Mouse (Mus musculus) kidney, postnatal 36 days (tissue): ENCODE data around the gene Amer2.
A peak's percentile ranks its signal among the peaks of the same experiment; 100 is the strongest.

ENCODE experiments used
- DNase-seq, 2 experiments: peaks; one replicate each; pipeline ENCODE4 v3.0.0; 2021 to 2022; ENCODE audit warnings: mixed read lengths in 2 of 2

The Amer2 gene

GRCm38 (mm10) chr14:60388332-60388731, 15.3 kb downstream of the Amer2 start:
- no peak for DNase-seq

GRCm38 (mm10) chr14:60392202-60392601, 19.1 kb downstream of the Amer2 start:
- DNase-seq = no peak

DNA sequence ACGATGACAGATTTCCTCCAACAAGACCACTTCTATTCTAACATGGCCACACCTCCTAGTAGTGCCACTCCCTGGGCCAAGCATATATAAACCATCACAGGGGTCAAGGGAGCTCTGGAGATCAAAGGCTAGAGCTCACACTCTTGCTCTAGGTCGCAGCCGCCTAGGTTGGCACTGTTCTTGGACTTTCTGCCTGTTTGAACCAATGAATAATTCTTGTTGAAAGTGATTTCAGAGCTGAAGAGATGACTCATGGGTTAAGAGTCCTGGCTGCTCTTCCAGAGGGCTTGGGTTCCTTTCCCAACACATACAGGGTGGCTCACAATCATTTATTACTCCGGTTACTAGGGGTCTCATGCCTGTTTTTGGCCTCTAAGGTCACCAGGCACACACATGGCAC, 24.3 kb downstream of the Amer2 start:
- DNase-seq = no peak

DNA sequence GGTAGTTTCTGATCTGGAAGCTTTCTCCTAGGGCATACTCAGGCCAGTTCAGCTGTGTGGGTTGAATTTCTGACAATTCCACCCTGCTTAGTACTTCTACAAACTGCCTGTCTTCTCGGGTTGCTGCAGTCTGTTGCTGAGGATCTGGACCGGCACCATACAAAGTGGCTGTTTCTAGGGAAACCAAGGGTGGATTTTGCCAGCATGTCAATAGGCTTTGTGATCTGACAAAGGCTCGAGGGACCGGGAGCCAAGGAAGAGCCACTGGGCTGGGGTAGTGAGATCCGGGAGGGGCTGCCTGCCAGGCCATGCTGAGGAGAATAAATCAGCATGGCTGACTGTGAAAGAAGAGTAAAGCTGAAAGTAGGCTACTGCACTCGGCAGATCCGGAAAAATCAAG, 25.8 kb downstream of the Amer2 start:
- DNase-seq = no peak

DNA sequence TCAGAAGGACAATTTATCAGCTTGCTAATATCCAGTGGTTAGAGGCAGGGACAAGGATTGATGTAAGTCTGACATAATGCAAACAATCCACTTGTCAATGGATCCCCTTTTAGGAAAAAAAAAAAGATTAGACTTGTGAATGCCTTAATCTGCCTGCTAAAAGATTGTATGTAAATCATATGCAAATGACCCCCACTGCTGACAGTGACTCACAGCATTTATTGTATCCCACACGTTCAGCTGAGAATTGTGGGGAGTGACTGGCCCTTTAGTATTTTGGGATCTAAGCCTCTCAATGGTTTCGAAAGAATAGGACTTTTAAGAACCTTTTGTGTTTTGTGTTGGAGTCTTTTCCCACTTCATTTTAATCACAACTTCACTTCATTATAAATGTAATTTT, 30.2 kb downstream of the Amer2 start:
- no peak for DNase-seq

GRCm38 (mm10) chr14:60405829-60406228, 32.8 kb downstream of the Amer2 start:
- DNase-seq = no peak

DNA sequence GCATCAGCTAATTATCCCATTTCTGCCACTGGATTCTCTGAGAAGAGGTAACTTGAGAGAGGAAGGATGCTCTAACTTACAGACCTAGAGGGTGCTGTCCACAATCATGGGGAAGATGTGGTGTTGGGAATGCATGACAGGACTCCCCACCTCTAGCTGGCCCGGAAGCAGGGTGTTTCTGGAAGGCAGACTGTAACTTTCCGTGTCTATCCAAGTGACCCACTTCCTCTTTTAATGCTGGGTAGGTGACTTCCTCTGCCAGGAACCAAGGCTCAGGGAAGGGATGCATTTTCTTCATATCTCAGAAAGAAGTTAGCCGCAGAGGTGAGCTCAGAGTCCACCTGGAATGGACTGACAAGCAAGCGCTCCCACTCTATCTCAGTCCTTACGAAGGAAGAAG, 33.5 kb downstream of the Amer2 start:
- no peak for DNase-seq

DNA sequence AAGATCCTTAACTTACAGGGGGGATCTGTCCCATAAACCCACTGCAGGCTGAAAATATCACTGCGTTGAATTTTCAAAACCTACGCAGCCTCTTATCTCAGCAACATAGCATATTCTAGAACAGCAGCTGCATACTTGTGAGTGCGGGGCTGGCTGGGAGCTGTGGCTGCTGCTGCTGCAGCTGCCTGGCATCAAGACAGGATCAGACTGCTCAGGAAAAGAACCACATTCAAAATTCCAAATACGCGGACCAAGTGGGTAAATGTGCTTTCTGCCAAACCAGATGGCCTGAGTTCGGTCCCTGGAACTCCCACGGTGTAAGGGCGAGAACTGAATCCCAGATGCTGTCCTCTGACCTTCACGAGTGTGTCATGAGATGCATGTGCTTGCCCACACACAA, 34.3 kb downstream of the Amer2 start:
- DNase-seq = no peak

GRCm38 (mm10) chr14:60409702-60410491, 36.8 kb downstream of the Amer2 start:
- DNase-seq = no peak

DNA sequence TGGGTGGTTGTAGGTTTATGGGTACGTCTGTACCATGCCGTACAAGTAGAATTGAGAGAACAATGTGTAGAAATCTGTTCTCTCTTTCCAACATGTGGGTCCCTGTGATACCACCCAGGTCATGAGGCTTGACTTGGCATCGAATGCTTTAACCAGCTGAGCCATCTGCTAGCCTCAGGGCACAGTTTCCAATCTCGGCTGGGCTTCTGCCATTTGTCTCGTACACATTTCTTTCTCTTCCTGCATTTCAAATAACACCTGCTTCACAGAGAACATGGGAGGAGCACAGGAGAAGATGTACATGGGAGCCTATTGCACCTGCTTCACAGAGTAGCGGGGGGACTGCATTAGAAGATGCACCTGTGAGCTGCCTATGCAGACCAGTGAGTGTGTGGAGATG, 38.2 kb downstream of the Amer2 start:
- no peak for DNase-seq

DNA sequence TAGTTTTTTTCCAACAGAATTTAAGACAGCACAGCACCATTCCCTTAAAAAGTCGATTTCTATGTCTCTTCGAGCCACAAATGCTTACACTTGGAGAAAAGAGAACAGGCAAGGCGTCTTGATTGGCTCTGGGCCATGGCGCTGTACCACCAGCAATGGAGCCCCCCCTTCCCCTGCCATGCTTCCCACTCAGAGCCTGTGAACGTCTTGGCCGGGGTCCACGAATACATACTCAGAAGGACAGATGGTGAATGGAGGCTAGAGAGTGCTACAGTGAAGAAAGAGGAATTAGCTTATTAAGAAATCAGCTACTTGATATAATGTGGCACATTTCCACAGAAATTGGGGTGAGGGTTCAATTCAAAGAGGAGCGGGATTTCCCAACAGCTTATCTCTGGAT, 41.6 kb downstream of the Amer2 start:
- DNase-seq = no peak

DNA sequence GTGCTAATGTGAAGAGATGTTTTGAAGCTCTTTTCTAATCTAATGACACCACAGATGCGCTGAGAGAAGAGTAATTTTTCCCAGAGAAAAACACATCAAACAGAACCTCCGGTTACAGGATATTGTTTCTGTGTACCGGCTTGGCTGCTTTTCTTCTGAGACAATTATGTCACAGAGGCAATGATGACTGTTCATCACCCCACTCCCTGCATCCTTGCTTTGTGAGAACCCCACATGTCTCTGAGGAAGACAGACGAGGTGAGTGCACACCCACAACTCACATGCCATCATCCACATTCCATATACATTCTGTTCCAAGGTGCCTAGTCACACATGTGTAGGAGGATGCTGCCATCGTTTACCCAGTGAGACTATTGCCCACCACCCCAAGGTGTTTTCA, 44.9 kb downstream of the Amer2 start:
- DNase-seq = no peak

DNA sequence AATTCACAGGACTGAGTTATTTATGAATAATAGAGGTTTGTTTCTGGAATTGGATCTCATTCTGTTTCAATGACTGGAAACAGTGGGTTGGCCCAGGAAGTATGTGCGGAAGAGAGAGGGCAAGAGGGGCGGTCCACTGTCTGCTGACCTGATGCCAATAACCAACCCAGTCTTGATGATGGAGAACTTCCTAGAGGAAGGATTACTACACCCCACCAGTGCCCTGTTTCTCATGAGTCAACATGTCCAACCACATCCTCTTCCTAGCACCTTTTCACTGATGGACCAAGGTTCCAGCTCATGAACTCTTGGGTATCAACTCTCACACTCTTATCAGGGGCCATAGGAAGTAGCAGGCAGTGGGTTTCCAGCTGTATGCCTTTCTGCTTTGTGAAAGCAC, 49.9 kb downstream of the Amer2 start:
- DNase-seq = no peak

- no peak for DNase-seq
Observed at GRCm38 (mm10) chr14:60424174-60424573, 51.1 kb downstream of the Amer2 start.

- DNase-seq = no peak
Observed at GRCm38 (mm10) chr14:60425553-60425952, 52.5 kb downstream of the Amer2 start.

GRCm38 (mm10) chr14:60427896-60428295, 54.8 kb downstream of the Amer2 start:
- DNase-seq = no peak

- peak in 1 of 2 experiments; percentile 3 for DNase-seq
Observed at GRCm38 (mm10) chr14:60429513-60429912, 56.5 kb downstream of the Amer2 start.

DNA sequence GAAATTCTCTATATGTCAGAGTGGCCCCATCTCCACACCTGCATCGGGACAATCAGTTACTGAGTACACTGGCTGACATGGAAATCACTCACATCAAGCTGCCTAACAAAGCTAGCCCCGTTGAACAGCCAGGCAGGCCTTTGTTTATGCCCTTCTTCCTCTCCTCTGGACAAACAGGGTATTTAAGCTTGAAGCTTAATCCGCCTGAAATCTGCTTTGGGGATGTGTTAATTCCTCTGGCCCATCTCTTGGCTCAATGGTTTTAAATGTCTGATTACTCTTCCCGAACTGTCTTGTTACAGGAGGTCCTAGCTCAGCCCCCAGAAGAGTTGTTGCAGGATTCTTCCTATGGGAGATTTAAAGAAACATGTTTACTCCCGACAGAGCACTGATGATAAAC, 58.5 kb downstream of the Amer2 start:
- DNase-seq = no peak

GRCm38 (mm10) chr14:60432136-60432535, 59.1 kb downstream of the Amer2 start:
- DNase-seq = no peak

DNA sequence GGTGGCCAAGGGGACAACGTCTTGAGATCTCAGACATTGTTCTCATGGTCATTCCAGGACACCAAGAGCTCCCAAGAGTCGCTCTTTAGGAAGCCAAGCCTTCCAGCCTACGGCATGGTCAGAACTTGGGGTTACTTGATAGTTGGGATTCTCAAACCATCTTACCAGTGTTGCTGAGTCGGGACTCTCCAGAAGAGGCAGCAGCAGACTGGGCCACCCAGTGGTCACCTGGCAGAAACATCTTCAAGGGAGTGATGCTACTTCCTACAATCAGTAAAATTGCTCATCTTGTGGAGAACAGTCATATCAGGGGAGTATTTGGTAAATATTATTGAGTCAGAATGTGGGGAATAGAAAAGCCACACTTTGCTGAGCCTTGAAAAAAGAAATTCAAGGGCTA, 62.5 kb downstream of the Amer2 start:
- peak; percentile 8 to 47 for DNase-seq

DNA sequence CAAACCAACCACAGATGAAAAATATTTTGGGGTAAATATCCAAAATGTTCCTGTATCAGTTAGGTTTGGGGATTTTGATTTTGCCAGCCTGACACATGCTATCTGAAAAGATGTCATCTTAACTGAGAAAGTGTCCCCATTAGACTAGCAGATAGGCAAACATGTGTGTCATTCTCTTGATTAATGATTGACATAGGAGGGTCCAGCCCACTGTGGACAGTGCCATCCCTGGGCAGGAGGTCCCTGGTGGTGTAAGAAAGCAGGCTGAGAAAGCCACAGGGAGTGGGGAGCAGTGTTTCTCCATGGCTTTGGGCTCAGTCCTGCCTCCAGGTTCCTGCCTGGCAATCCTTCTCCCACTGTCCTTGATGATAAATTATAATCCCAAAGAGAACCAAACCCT, 63.3 kb downstream of the Amer2 start:
- DNase-seq = no peak
